Mouse (Mus musculus): ENCODE data around the gene Phactr1.
"Not testable (repeated sequence)": the region's sequence is repeated elsewhere in the genome, so short reads cannot be mapped to it uniquely, and the experiment has no call there.

The Phactr1 gene

DNA sequence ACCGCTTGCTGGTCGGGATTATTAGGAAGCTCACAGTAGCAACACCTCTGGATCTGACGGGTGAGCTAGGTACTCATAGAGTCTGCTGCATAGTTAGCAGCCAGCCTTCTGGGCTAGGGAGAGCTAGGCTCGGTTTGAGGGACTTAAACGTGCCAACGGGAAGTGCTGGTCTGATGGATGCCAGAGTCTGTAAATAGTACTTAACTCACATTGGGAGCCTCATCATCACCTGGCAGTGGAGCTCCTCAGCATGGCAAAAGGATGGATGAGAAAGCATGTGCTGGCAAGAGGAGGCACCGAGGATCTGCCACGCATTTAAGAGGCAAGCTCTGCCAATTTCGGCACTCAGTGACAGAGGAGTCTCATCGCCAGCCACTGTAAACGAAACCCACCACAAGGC lies 247.4 kb downstream of the Phactr1 start:
- DNase-seq (ENCODE audit: low spot score) = no peak

DNA sequence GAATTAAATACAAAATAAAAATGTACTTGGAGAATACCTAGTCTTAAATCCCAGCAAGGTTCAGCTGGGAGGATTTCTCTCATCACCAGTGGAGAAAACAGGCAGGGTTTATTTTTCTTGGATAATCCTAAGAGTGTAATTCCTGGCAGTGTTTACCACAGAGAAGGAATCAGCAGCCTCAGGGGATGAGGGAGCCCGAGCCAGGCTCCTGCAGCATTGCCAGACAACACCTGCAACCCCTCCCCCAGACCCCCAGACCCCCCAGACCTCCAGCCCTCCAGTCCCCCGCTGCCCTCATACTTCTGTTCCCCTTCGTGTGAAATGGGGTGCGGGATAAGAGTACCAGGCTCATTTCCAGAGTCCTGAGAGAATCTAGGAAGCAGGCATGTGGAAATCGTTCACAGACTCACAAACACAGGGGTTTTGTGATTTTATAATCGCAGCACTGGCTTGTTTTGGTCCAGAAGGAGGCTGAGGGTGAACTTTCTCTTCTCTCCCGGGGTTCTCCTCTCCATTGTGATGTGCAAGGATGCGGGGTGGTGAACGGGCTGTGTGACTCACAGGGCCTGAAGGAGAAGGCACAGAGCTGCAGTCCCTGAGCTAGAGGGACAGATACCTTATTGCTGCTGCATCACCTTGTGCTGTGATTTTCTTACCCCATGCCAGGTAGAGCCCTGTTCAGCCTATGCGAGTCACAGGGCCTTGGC lies 249.3 kb downstream of the Phactr1 start:
- no peak for DNase-seq (ENCODE audit: low spot score)

DNA sequence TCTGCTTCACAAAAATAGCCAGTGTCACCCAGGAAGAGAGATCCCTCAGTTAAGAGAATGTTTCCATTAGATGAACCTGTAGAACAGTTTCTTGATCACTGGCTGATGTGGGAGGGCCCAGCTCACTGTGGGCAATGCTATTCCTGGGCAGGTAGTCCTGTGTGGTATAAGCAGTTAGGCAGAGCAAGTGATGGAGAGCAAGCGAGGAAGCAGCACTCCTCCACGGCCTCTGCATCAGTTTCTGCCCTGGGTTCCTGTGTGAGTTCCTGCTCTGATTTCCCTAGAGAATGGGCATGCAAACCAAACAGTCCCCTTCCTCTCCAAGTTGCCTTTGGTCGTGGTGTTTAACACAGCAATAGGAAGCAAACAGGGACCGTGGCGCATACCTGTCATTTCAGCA lies 251.6 kb downstream of the Phactr1 start:
- DNase-seq (ENCODE audit: low spot score) = no peak

DNA sequence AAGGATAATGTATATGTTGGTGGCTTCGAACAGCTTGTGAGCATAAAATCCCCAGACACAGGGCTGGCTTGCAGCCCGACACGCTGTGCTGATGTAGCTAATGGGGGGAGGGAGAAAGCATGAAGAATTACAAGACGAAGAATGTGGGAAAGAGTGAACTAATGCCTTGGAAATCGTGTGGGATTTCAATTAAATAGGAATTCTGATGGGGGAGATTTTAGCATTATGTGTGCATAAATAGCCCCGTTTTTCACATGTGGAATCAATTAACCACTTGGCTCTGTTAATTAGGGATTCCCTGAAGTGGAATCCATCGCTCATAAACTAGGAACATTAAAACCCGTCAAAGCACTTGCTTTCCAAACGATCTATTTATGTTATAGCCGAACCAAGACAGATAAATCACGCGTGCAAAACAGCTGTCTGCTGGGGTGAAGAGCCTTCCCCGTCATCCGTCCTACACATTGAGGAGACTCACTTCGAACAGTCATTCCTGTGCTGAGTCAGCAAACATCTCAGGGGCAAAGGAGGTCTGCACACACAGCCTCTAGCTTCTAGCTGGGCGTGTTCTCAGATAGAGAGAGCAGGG lies 254.2 kb downstream of the Phactr1 start:
- DNase-seq (ENCODE audit: low spot score) = no peak

DNA sequence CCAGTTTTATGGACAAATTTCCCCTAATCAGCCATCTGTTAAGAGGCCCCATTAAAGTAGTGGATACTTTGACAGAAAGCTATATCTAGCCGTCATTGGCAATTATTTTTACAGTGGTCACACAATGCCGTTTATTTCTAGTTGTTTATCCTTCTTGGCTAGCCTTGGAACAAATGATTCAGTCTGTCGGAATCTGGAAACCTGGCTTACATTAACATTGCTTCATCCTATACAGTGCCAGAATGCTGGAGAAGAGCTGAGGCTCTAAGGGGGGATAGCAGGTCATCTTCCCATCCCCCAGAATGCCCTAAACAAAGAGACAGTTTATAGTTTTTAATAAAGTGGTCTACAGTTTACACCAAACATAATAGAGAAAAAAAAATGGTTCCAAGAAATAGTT lies 257.4 kb downstream of the Phactr1 start:
- DNase-seq (ENCODE audit: low spot score) = no peak

DNA sequence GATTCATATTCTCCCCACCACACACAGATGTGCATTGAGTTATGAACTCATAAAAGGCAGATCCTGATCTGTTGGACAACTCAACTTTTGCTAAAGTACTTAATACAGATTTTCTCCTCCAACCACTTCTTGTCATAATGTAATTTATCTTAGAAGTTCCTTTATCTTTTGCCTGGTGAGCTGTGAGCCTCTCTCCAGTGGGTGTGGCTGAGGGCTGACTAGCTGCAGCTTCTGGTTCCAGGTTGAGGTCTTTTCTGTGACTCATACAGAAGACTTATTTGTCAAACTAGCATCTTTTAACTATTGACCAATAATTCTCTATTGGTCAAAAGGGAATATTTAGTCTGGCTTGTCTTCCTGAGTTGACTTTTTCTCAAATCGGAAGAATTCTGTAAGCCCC lies 257.9 kb downstream of the Phactr1 start:
- no peak for DNase-seq (ENCODE audit: low spot score)

DNA sequence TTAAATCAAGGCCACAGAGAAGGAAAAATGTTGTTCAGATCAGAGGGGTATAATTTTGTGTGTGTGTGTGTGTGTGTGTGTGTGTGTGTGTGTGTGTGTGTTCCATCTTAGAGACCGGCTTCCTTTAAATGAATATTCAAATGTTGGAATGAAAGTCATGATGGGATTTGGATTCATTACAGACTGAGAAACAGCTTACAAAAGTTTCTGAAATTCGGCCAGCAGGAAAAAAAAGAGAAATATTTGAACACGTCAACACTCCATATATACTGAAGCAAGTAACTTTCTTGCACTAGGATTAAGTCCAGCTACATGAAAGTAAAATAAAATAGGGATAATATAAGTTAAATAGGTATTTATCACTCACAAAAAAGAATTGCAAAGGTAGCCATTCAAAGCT lies 259.8 kb downstream of the Phactr1 start:
- DNase-seq (ENCODE audit: low spot score) = no peak

DNA sequence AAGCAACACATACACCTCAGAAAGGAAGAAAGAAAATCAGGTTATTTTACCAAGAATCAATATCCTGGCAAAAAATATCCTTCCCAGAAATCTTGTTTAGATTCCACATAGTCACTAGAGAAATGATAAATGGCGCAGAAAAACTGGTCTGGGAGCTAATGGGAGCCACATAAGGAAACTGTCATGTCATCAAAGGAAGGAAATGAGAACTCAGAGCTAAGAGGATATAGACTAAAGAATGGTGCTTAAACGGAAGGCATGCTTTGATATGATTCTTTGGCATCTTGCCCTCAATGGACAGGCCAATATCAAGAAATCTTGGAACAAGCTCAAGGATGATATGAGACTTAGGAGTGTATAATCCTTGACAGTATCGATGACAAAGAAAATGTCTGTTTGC lies 263.7 kb downstream of the Phactr1 start:
- DNase-seq (ENCODE audit: low spot score) = no peak

DNA sequence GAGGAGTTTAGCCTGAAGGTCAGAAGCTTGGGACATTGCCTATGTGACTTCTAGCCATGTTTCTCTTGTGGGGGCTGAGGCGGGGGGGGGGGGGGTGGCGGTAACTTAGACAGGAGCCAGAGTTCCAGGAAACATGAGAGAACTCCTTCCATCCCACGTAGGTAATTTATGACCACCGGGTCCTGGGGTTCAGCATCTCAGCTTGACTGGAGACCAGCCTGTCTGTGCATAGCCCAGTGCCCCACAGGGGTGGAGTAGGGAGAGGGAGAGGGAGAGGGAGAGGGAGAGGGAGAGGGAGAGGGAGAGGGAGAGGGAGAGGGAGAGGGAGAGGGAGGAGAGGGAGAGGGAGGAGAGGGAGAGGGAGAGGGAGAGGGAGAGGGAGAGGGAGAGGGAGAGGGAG lies 264.8 kb downstream of the Phactr1 start:
- DNase-seq (ENCODE audit: low spot score) = not testable (repeated sequence)

DNA sequence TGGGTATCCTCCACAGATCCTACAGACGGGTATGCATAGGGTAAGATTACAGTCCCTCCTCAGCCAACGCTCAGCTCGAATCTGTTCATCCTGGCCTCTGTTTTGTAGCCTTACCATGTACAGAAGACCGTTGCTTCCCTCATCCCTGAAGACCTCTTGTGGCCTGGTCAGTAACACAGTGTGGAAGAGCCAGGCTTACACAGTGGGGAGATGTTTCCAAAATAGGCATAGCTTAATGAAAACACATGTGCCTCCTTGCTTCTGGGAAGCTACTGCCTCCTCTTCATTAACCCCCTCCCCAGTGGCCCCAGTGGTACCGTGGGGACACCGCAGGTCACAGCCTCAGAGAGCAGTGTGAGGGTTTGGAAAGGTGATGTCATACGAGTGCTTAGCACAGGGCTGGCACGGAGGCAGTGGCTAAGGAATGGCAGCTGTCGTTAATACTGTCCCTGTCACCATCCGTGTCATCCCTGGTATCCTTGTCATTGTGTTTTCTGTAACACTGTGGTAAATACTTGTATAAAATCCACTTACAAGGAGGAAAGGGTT lies 268.4 kb downstream of the Phactr1 start:
- DNase-seq (ENCODE audit: low spot score) = no peak

DNA sequence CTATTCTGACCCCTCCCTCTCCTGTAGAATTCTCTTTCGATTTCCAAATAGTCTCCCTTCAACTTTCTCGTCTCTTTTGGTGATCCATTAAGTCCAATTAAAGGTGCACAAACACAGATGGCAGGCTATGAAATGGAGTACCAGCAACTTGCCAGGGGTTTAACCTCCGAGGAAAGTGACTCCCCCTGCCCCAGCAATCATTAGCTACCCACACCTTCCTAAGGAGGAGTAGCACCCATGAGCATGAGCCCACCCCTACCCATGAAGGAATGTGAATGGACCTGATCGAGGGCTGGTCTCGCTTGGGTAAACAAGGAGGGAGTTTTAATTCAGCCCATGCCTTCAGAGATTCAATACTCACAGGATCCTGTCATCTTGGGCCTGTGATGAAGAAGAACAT lies 268.9 kb downstream of the Phactr1 start:
- DNase-seq (ENCODE audit: low spot score) = no peak

DNA sequence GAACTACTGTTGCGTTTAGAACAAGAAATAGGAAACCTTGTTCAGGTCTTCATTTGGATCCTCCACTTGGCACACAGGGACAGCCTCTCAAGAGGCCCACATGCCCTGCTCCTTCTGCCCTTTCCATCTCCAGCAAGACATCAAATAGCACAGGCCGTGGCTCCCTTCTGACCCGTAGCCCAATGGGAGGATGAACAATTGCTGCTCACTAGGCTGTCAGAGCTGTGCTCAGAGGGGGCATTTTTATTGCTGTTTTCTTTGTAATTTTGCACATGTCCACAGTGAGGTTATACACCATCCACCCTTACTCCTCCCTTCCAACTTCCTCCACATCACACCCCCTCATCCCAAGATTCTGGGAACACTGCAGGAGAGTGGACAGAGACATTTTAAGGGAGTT lies 269.6 kb downstream of the Phactr1 start:
- no peak for DNase-seq (ENCODE audit: low spot score)

DNA sequence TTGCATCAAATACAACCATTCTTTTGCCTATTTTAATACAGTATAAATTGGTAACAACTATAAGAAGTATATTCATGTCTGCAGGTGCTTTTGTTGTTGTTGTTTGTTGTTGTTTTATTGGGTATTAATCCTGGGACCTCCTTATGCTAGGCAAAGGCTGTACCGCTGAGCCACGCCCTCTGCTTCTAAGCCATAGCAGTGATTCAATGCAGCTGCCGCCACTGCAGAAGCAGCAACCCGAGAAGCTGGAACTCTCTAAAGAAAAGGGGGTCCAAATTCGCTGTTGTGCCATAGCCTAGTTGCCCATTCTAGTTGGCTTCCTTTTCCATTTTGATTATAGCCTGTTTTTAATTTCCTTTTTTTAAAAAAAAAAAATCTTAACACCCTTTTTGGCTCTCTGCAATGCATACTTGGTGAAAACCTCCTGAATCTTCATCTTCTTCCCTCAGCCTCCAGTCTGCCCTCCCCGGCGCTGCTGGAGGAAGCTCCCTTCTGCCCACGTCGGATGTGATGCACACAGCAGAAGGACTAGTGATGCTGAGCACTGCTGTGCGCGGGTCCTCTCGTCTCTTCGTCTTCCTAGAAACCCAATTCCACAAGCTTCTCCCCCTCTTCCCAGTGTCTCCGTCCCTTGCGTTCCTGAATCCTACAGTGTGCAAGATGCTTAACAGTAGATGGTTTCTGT lies 271.8 kb downstream of the Phactr1 start:
- no peak for DNase-seq (ENCODE audit: low spot score)

DNA sequence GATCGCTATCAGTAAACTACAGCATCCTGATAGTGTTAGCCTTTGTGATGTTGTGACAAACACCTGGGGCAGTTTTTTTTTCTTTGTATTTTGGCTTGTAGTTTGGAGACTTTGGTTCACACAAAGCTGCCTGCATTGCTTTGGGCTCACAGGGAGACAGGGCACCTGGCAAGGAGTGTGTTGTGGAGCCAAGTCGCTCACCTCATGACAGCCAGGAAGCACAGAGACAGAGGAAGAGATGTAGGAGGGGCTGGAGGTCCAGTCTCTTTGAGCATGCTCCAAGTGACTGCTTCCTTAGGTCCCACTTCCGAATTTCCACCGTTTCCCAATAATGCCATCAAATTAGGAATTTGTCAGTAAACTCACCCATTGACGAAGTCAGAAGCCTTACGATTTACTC lies 272.6 kb downstream of the Phactr1 start:
- DNase-seq (ENCODE audit: low spot score) = no peak

DNA sequence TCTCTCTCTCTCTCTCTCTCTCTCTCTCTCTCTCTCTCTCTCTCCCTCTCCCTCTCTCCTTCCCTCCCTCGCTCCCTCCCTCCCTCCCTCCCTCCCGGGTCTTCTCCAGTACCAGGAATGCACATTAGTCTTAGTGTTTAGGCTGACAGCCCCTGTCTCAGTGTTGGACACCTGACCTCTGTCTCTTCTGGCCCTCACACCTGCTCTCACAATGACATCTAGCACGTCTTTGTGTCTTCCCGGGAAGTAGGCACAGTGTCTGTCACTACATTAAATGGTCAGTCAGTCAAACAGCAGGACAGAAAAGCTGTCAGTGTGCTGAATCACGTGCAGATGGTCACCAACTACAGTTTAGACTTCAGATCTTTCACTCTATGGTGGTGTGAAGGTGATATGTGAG lies 273.7 kb downstream of the Phactr1 start:
- no peak for DNase-seq (ENCODE audit: low spot score)

DNA sequence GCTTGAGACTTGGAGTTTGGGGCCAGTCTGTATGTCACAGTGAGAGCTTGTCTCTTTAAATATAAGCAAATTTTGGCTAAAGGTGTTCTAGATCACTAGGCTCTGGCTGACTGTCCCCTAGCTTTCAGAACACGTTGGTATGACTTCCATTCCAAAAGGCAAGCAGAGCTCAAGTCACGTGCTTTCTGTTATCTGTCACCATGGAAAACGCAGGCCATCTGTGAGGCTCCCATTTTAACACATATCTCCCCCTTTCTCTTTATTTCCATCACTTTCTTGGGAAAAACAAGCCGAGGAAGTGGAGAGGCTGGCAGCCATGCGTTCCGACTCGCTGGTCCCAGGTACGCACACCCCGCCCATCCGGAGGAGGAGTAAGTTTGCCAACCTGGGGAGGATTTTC lies 275.9 kb downstream of the Phactr1 start:
- no peak for DNase-seq (ENCODE audit: low spot score)

DNA sequence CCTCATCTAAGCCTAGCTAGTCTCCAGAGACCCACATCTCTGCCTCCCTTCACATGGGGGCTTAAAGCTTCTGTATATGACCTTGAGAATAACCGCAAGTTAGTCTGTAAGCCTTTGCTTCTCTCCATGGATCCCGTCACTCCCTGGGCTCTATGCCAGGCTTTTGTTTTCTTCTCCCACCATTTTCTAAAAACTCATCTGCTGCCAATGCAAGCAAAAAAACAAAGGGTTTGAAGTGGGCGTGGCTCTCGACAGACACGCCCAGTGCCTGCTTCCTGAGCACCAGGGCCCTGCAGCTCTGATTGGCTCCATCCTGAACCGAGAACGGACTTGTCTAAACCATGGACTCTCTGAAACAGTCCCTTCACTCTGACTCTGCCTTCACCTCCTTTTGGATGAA lies 277.4 kb downstream of the Phactr1 start:
- no peak for DNase-seq (ENCODE audit: low spot score)

DNA sequence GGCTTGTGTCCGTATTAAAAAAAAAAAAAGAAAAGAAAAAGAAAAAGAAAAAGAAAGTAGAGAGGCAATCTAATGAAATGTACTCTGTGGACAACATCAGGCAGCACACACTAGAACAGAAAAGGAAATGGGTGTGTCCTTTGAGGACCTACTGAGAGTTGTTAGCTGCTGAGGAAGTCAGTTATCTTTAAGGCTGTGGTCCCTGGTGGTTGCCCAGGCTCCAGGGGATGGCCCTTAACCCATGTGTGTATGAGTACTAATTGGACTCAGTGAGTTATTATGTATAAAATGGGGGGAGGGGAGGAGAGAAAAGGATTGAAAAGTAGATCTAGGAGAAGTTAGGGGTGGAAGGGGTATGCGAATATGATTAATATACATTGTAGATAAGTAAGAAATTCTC lies 278.4 kb downstream of the Phactr1 start:
- no peak for DNase-seq (ENCODE audit: low spot score)

DNA sequence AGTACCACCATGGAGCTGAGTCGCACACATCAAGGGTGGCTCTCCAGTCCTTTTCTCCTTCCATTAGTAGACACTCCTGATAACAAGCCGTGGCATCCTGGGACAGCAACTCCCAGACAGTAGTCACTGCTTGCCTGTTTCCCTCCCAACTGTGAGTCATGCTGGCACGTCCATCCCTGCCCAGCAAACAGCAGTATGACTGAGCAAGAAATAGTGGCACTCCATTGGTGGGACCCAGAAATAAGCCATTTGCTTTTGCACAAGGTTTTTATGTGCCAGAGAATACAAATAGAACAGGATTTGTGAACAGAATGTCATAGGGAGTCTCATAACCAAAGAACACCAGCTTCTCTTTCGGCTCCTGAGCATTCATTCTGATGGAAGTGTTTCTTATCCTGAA lies 281.1 kb downstream of the Phactr1 start:
- no peak for DNase-seq (ENCODE audit: low spot score)

DNA sequence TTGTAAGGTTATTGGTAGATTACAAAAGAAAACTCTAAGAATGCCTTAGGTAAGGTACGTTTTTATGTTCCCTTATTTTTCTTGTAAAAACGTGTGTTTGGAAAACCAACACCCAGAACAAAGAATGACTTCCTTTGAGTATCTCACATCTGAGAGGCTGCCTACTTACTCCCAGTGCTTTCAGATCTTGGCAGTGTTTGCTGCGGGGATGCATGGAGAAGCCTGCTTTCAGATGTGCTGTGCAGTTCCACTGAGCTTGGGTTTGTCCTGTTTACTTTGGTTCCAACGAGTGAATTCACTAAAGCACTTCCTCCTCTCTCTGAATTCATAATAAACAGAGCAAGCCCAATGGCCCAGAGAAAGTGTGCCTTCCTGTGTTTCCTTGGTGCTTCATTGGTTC lies 288.1 kb downstream of the Phactr1 start:
- no peak for DNase-seq (ENCODE audit: low spot score)

DNA sequence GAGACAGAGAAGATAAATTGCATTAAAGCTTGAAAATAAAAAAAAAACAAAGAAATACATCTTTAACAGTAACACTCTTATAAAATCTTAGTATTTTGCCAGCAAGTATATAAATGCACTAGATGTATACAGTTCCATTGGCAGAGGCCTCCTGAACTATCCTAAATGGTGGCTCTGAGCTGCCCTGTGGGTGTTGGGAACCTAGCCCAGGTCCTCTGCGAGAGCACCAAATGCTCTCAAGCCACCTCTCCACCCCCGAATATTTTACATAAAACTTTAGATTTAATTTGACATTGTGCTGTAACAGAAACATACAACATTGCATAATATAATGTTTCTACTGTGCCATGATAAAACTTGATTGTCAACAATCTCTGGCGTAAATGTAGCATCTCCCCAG lies 293.1 kb downstream of the Phactr1 start:
- DNase-seq (ENCODE audit: low spot score) = no peak

DNA sequence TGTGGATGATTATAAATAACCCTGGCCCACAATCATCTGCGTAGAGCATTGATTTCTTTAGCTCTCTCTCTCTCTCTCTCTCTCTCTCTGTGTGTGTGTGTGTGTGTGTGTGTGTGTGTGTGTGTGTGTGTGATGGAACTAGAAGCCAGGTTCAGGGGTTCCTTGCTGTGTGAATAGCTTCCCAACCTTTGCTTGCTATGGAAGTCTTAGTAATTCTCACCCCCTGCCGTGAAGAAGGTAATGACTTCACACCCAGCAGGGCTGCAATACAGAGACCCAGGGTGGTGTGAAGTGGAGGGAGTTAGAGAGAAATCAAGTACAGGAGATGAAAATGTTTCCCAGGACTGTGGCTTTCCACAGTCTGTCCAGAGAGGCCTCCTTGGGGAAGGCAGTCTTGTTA lies 293.5 kb downstream of the Phactr1 start:
- DNase-seq (ENCODE audit: low spot score) = no peak

DNA sequence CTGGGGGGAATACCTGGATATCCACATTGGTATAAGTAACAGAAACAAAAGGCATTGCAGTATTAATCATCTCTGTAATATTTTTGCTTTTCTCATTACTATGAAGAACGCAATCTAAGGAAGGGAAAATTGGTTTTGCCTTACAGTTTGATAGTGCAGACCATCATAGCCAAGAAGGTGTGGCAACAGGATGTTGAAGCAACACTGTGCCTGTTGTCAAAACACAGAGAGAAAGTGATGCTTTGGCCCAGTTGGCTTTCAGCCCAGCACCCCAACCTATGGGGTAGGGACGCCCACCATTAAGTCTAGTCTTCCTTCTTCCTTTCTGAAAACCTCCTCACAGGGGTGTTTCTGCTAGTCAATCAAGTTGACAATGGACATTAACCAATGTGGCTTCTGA lies 294.1 kb downstream of the Phactr1 start:
- DNase-seq (ENCODE audit: low spot score) = no peak
